Mouse (Mus musculus): ENCODE data around the gene Ccdc158.

Ccdc158 gene

GRCm38 (mm10) chr5:92688124-92688523, 13.1 kb upstream of the Ccdc158 start:
- no peak for DNase-seq (ENCODE audit: extremely low read depth, low read depth, low spot score)

- no peak for DNase-seq (ENCODE audit: extremely low read depth, low read depth, low spot score)
These were observed 9.8 kb upstream of the Ccdc158 start for GRCm38 (mm10) chr5:92684715-92685460.

- DNase-seq (ENCODE audit: extremely low read depth, low read depth, low spot score) = no peak
These were observed 8.9 kb upstream of the Ccdc158 start for GRCm38 (mm10) chr5:92683871-92684475.

GRCm38 (mm10) chr5:92683351-92683807, 8.3 kb upstream of the Ccdc158 start, which contains the start of gene Shroom3:
Gene Shroom3 (plus strand): TSS chr5:92683435.
- DNase-seq (ENCODE audit: extremely low read depth, low read depth, low spot score) = no peak

- DNase-seq (ENCODE audit: extremely low read depth, low read depth, low spot score) = no peak
These were observed 7.7 kb upstream of the Ccdc158 start for GRCm38 (mm10) chr5:92682621-92683348.

GRCm38 (mm10) chr5:92681861-92682260, 6.8 kb upstream of the Ccdc158 start:
- no peak for DNase-seq (ENCODE audit: extremely low read depth, low read depth, low spot score)

DNA sequence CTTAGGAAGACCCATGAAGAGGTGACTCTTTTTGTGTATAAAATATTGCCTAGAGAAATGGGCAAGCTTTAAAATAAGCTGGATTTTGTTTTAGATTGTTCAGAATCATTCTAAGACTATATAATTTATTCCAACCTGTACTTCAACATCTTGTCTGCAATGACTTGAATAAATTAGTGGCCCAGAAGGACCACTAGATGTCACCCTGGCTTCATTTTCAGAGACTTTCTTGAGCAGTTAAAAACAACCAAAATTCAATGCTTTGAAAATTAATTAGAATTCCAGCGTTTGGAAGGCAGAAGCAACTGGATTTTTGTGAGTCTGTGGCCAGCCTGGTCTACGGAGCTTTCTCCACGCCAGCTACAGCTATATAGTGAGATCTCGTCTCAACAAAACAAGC, 4.4 kb upstream of the Ccdc158 start:
- no peak for DNase-seq (ENCODE audit: extremely low read depth, low read depth, low spot score)

GRCm38 (mm10) chr5:92675574-92675920, 476 bp upstream of the Ccdc158 start:
- DNase-seq (ENCODE audit: extremely low read depth, low read depth, low spot score) = no peak

GRCm38 (mm10) chr5:92666860-92667259, 8.2 kb downstream of the Ccdc158 start:
- DNase-seq (ENCODE audit: extremely low read depth, low read depth, low spot score) = no peak

GRCm38 (mm10) chr5:92664321-92664720, 10.8 kb downstream of the Ccdc158 start:
- DNase-seq (ENCODE audit: extremely low read depth, low read depth, low spot score) = no peak

- no peak for DNase-seq (ENCODE audit: extremely low read depth, low read depth, low spot score)
These were observed 18.8 kb downstream of the Ccdc158 start for GRCm38 (mm10) chr5:92656256-92656655.

DNA sequence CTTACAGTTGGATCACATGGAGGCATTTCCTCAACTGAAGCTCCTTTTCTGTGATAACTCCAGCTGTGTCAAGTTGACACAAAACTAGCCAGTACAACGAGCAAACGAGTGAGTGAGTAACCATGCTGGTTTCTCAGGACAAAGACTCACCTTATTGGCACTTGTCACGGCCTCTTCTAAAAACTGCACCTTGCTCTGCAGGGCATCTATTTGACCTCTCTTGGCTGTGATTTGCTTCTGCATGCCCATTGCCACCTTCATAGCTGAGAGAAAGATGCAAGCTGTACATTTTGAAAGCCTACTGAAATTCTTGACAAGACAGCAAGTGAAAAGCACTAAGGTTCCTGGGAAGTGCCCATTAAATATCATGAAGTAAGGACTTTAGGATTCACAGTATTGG, 34.2 kb downstream of the Ccdc158 start:
- DNase-seq (ENCODE audit: extremely low read depth, low read depth, low spot score) = no peak

DNA sequence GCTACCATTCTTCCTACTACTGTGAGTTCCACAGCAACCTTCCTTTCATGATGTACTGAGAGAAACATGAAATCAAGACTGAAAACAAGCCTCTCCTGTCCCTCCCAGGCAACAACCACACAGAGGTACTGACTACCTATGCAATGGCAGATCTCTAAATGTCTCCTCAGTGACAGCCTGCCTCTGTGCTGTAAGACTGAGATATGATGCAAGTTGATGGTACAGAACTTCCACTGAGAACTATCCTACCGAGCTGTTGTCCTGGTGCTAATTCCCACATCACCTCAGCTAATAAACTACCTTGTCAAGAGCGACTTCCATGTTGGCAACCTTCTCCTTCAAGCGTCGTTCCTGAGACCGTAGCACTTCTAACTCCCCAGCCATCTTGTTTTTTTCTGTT, 39.2 kb downstream of the Ccdc158 start:
- DNase-seq (ENCODE audit: extremely low read depth, low read depth, low spot score) = no peak

- DNase-seq (ENCODE audit: extremely low read depth, low read depth, low spot score) = no peak
These were observed 40.2 kb downstream of the Ccdc158 start for GRCm38 (mm10) chr5:92634916-92635315.

DNA sequence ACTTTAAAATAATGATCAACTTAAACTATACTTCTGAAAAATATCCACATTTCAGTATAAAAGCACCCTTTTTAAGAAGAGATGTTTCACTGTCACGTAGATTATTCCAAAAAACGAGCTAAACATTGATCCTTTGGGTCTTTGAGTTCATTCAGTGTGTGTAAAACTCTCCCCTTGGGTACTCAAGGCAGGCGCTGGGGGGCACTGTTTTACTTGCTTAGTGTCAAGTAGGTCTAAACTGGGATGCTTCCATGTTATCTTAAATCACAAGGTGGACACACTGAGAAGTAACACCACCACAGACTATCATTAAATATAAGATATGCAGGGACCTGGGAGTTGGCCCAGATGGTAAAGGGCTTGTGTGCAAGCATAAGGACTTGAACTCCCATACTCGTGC, 41.5 kb downstream of the Ccdc158 start:
- DNase-seq (ENCODE audit: extremely low read depth, low read depth, low spot score) = no peak

DNA sequence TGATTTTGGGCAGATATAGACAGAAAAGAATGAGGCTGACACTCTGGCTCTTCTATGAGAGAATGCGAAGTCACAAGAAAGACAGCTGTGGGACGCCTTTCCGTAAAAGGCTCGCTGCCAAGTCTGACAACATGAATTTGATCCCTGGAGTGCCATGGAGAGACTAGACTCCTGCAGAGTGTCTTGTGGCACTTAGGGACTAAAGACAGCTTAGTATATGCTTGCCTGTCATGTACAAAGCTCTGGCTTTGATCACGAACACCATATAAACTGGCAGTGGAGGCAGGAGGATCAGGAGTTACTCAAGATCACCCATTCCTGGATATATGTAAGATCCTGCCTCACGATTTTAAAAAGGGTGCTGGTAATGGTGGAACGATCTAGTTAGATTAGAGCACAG, 47.2 kb downstream of the Ccdc158 start:
- no peak for DNase-seq (ENCODE audit: extremely low read depth, low read depth, low spot score)

DNA sequence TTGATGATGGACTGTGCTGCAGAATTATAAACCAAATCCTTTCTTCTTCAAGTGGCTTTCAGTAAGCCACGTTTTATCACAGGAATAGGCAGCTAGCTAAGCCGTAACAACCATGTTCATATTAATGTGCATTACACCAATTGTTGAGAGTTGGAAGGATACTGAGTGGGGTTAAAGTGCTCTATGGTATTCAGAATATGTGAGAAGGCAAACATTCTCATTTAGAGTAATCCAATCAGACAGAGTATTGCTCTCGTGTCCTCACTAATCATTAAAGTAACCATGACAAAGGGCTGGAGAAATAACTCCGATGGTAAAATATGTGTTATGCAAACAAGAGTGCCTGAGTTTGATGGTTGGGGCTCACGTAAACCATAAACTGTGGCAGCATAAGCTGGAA, 53.2 kb downstream of the Ccdc158 start:
- no peak for DNase-seq (ENCODE audit: extremely low read depth, low read depth, low spot score)

- DNase-seq (ENCODE audit: extremely low read depth, low read depth, low spot score) = no peak
These were observed 62.3 kb downstream of the Ccdc158 start for GRCm38 (mm10) chr5:92612756-92613155.

DNA sequence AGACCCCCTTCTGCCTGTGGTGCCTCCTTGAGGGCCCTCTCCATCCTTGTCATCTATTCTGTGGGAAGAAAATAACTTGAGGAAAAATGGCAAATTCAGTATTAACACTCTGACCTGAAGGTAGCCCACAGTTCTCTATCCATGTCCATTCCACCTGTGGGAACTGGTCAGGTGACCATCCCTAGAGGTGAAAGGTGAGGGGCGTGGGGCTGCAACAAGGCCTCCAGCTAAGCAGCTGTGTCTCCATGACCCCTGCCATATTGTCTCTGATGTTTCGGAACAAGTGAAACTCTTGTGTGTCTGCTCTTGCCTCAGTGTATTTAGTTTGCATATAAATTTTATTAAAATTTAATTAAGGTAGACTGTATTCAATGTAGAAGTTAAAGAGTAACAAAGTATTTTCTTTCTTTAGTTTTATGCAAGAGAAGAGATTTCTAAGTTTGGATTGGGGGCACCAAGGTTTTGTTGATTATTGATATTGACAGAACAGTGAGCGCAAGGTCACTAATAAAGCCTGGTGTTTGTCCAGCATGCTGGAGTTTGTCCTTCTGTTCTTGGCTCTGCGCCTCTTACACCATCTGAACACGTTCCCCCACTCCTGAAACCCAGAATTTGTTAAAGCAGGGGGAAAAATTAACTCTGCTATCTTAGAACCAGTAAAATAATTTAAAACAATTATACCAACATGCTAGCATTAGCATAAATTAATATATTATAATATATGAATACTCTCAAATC, 67.4 kb downstream of the Ccdc158 start:
- DNase-seq (ENCODE audit: extremely low read depth, low read depth, low spot score) = no peak

- DNase-seq (ENCODE audit: extremely low read depth, low read depth, low spot score) = no peak
These were observed 70.4 kb downstream of the Ccdc158 start for GRCm38 (mm10) chr5:92604452-92605247.

All from fat pad, adult 2 months (tissue).